Mouse (Mus musculus) midbrain, embryonic 10.5 days (tissue): Measurements from ENCODE around the gene Ifrd1. TPM values are rescaled to one million over a fixed set of nuclear protein-coding genes. Genes with fewer than 3 reads are reported as not detected.

Source experiments
- DNase-seq: peaks from one replicate; pipeline ENCODE4 v3.0.0-alpha.2; 2017; ENCODE audit warnings: low spot score
- H3K27ac ChIP-seq: fragments of 300-500 bp; sonication (generic); replicated peaks from 2 replicates; pipeline ENCODE4 v1.5.1; 2016; ENCODE audit warnings: mild to moderate bottlenecking
- H3K27me3 ChIP-seq: fragments of 300-500 bp; sonication (generic); 2 replicates; pipeline ENCODE4 v1.6.1; 2016; ENCODE audit warnings: low read depth, mild to moderate bottlenecking; ENCODE audit not compliant: poor library complexity, severe bottlenecking
- H3K36me3 ChIP-seq: fragments of 300-500 bp; sonication (generic); 2 replicates; pipeline ENCODE4 v1.6.1; 2016; ENCODE audit warnings: mild to moderate bottlenecking, moderate library complexity
- H3K4me1 ChIP-seq: fragments of 300-500 bp; sonication (generic); 2 replicates; pipeline ENCODE4 v1.6.1; 2016
- H3K4me3 ChIP-seq: fragments of 300-500 bp; sonication (generic); 2 replicates; pipeline ENCODE4 v1.5.1; 2016; ENCODE audit warnings: mild to moderate bottlenecking, moderate library complexity
- H3K9me3 ChIP-seq: fragments of 300-500 bp; sonication (generic); replicated peaks from 2 replicates; pipeline ENCODE4 v1.6.1; 2016; ENCODE audit warnings: mild to moderate bottlenecking
- WGBS: fragments of 180-500 bp; shearing (Covaris S2); methylation state at CpG from one replicate; pipeline ENCODE4 v1.1.7; 2016; 5-methylcytosine and 5-hydroxymethylcytosine counted together
- polyA plus RNA-seq: library from polyadenylated mRNA; unstranded; fragments of >200 nt; fragmentation: Nextera tagmentation; extraction: Ambion mirVana; gene quantifications from 2 replicates; pipeline ENCODE4 v1.2.1, GENCODE M21; 2016

Gene Ifrd1
- polyA plus RNA-seq, 1 experiment from 2014 or later, result 140 TPM

DNA sequence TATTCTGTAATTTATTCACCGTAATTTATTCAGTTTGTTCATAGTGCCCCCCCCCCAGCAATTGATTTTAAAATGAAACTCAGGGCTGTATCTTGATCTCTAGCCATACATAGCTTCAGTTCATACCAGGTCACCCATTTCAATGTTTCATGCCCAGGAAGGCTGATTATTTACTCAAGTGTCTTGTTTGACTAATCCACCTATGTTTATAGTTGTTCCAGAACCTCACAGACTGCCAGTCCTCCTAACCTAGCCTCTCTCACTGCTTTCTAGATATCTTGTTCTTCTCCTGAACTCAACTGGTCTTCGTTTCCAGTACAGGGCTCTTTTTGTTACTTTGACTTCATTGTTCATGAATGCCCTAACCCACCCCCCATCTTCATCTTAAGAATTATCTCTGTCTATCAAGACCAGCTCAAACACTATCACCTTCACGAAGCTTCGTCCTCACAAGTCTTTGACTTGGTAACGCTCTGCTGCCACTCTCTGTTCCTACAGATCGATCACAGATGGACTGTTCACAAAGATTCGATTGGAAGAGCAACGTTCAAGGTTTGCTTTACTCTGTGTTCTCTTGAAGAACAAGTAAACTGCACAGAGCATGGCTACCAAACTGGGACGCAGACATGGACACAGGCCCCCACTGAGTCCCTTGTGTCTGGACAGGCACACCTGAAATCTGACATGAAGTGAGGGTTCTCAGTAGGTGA, 24.0 kb downstream of the Ifrd1 start:
- Histone ChIP-seq H3K27me3 (no peaks in the 10 kb centered on the region), H3K4me1 (peaks cover 29% of the 10 kb centered on the region)

DNA sequence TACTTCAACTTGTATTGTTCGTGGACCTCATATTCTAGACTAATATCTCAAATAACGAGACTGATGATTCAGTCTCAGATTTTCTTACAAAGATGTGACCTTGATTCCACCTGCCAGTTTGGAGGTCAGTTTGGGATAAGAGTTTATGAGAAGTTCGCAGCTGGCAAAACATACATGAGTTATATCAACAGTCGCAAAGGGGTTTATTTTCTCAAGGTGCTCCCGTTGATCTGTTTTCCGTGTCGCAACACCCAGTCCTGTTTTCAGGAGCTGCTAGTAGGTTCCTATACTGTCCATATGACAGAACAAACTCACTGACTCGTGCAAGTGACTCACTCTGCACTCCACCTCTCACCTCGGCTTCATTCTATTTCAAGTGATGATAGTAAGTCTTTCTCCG, 24.6 kb downstream of the Ifrd1 start:
- Histone ChIP-seq H3K9me3 (no peaks in the 10 kb centered on the region), H3K4me3 (peak overlapping the region; percentile 97), H3K4me1 (peaks cover 33% of the 10 kb centered on the region), H3K27me3 (no peaks in the 10 kb centered on the region), H3K36me3 (no peaks in the 10 kb centered on the region), H3K27ac (peak overlapping the region; percentile 98)
- WGBS, result 64% methylated on average over 10 of the region's 10 CpGs
- no peak for DNase-seq

More for the DNA sequence above, 24.0 kb downstream of the Ifrd1 start:
- Histone ChIP-seq H3K9me3 (no peaks in the 10 kb centered on the region), H3K36me3 (no peaks in the 10 kb centered on the region), H3K4me3 (0 out of 2 replicates have a peak overlapping the region, but pooled peaks have one; percentile 97), H3K27ac (no peak overlapping the region)
- DNase-seq, result no peak
- WGBS, result 95% methylated on average over 9 of the region's 9 CpGs

DNA sequence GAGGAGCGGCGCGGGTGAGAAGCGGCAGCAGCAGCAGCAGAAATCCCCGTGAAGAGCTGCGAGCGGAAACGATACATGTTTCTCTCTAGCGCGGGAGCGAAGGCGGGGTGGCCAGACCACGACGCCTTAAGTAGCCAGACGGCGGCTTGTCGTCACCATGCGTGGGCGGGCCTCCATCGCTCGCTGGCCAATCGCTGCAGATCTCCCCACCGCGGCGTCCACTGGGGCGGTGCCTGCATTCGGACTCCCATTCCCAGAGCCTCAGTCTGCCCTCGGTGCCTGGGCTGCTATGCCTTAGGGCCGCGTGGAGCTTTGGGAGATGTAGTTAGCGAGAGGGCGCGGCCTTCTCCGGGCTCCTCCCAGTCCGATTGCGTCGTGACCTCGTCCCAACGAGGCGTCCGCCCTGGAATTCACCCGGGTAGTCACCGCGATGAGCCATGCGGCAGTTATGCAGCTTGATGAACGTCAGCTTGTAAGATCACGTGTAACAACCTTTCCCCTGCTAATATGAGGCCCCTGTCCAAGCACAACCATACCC, 25.2 kb downstream of the Ifrd1 start:
- Histone ChIP-seq H3K36me3 (peaks cover 1% of the 10 kb centered on the region), H3K9me3 (no peaks in the 10 kb centered on the region), H3K27me3 (no peaks in the 10 kb centered on the region), H3K4me1 (peaks cover 33% of the 10 kb centered on the region), H3K4me3 (peak overlapping the region; percentile 97), H3K27ac (peak overlapping the region; percentile 98)
- under 1% methylated on average over 47 of the region's 47 CpGs for WGBS
- DNase-seq, result peak; percentile 99

DNA sequence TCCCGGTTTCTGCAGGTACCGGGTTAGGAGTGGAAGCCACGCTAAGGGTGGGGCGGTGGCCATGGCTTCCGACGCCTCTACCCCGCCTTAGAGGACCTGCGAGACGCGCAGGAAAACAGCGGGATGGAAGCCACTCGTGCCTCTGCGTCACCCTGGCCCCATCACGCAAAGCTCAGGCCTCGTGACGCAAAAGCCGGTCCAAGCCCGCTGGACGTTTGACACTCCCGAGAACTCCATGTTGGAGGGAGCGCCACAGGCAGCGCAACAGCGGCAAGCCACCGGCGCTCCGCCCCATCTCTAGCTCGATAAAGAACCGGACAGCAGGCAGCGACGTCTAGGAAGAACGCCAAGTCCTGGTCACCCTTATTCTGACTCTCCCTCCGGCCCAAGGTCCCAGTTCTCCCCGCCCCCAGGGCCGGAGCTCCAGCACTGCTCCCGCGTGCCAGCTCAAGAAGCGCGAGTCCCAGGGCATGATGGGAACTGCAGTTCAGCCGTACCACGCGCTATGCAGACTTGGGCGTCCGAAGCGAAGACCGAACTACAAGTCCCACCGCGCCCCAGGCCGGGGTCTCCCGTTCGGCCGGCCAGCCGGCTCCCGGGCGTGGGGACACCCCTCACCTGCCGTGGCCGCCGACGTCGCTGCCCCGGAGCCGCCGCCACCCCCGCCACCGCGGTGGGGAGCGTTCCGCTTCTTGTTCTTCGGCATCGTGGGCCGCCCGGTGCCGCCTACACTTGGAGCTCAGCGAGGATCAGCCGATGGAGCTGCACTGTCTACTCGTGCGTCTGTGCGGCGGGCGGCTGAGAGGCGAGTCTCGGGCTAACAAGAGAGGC, 25.8 kb downstream of the Ifrd1 start:
- WGBS, result under 1% methylated on average over 81 of the region's 81 CpGs
- peak overlapping the region; percentile 97 for H3K4me3 ChIP-seq
- no peaks in the 10 kb centered on the region for H3K9me3 ChIP-seq
- H3K27me3 ChIP-seq, result no peaks in the 10 kb centered on the region
- DNase-seq, result peak; percentile 96
- peaks cover 33% of the 10 kb centered on the region for H3K4me1 ChIP-seq
- H3K36me3 ChIP-seq, result peaks cover 7% of the 10 kb centered on the region
- peak overlapping the region; percentile 98 for H3K27ac ChIP-seq

DNA sequence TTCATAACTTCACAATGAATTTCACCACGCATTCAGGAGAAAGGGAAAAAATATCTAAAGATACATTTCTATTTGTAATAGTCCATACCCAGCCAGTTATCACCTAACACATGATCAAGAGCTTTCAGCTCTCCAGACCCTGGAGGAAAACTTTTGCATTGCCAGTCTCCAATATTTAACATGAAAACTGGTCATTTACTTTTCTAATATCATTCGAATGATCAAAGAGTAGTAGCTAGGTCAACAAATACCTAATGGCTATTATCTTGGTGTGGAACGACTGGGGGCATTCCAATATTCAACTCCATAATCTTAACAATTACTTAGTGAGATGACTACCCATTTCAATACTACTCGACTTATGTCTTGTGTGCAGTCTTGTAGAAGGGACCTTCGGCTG, 26.7 kb downstream of the Ifrd1 start:
- Histone ChIP-seq H3K27ac (peak overlapping the region; percentile 98), H3K4me1 (peaks cover 33% of the 10 kb centered on the region), H3K9me3 (no peaks in the 10 kb centered on the region), H3K4me3 (peak overlapping the region; percentile 97), H3K27me3 (no peaks in the 10 kb centered on the region), H3K36me3 (peaks cover 15% of the 10 kb centered on the region)
- DNase-seq, result no peak
- 23% methylated on average over 5 of the region's 5 CpGs for WGBS

DNA sequence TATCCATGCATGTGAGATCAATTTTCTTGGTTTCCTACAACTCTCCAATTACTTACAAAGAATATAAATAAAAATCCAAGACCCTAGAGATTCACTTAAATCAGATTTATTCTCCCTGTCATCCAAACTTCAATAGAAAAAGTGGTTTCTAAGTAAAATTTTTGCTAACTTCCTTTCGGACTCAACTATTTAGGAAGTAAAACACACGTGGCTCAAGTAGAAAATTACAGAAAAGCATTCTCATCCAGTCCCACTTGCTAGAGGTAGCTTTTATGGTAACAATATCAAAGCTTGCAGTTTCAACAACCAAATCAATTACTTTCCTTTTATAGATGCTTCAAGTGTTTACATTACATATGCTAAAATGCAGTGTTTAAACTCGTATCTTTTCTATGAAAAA, 27.4 kb downstream of the Ifrd1 start:
- peaks cover 33% of the 10 kb centered on the region for H3K4me1 ChIP-seq
- peaks cover 22% of the 10 kb centered on the region for H3K36me3 ChIP-seq
- peak overlapping the region; percentile 97 for H3K4me3 ChIP-seq
- no peaks in the 10 kb centered on the region for H3K9me3 ChIP-seq
- no peaks in the 10 kb centered on the region for H3K27me3 ChIP-seq
- no peak overlapping the region for H3K27ac ChIP-seq
- 52% methylated on average over 3 of the region's 3 CpGs for WGBS
- no peak for DNase-seq

DNA sequence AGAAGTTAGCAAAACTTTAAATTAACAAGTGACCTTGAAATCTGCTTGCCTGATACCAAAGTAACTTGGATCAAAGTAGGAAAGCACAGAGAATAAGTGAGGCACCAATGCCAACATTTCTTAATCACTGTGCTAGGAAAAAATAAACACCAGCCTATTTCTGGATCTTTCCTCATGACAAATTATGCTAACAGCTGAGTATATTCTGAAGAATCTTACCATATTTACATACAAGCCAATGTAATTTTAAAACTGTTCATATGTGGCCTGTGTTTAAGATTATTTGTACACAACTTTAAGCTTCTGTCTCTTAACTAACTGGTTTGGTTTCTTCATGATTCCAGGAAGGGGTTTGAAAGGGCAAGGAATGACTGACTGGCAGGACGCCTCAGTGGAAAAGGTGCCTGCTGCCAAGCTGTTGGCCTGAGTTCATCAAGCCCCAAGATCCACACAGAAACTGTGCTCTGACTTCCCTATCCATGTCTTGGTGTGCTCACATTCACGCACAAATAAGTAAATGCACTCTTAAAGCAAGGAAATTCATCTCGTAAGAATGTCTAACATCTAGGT, 28.2 kb downstream of the Ifrd1 start:
- WGBS, result 80% methylated on average over 3 of the region's 3 CpGs
- no peak overlapping the region for H3K27ac ChIP-seq
- H3K9me3 ChIP-seq, result no peaks in the 10 kb centered on the region
- peaks cover 33% of the 10 kb centered on the region for H3K4me1 ChIP-seq
- H3K4me3 ChIP-seq, result peak overlapping the region; percentile 97
- DNase-seq, result no peak
- no peaks in the 10 kb centered on the region for H3K27me3 ChIP-seq
- peaks cover 30% of the 10 kb centered on the region for H3K36me3 ChIP-seq

DNA sequence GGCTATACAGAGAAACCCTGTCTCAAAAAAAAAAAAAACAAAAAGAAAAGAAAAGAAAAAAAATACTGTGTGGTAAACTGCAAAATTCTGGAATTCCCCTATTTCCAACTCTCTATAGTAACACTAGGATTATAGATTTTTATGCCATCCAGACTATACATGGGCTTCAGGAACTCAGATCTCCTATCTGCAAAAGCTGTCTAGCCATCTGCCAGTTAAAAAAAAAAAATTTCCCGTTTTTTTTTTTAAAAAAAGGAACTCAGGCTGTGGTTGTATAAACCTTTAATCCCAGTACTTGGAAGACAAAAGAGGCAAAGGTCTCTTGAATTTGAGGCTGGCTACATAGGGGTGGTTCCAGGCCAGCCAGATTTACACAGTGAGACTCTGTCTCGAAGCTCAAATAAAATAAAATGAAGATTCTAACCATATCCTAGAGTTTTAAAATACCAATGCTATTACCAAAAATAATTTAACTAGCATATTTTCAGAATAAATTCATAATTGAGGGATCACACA, 29.8 kb downstream of the Ifrd1 start:
- Histone ChIP-seq H3K27ac (no peak overlapping the region), H3K36me3 (peaks cover 46% of the 10 kb centered on the region), H3K4me1 (peaks cover 27% of the 10 kb centered on the region), H3K9me3 (no peaks in the 10 kb centered on the region), H3K27me3 (no peaks in the 10 kb centered on the region), H3K4me3 (no peak overlapping the region)
- no peak for DNase-seq
- 80% methylated on average over 2 of the region's 2 CpGs for WGBS

DNA sequence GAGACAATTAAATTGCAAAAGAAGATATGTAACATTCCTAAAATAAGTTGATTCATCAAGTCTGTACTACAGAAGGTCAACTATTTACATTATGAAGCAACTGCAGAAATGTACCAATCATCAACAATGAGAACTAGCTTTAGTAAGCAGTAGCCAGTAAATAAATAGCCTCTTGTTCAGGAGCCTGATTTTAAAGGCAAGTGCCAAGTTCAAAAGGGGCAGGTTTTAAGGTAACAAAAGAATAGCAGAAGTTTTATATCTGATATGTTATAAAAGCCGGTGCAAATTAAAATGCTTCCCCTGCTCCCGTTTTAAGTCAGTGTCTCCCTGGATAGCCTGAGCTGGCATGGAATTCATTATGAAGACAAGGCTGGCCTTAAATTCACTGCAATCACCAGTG, 30.5 kb downstream of the Ifrd1 start:
- Histone ChIP-seq H3K4me3 (no peak overlapping the region), H3K27ac (no peak overlapping the region), H3K9me3 (no peaks in the 10 kb centered on the region), H3K36me3 (peaks cover 53% of the 10 kb centered on the region), H3K4me1 (peaks cover 25% of the 10 kb centered on the region), H3K27me3 (no peaks in the 10 kb centered on the region)
- 89% methylated on average over 2 of the region's 2 CpGs for WGBS
- no peak for DNase-seq

DNA sequence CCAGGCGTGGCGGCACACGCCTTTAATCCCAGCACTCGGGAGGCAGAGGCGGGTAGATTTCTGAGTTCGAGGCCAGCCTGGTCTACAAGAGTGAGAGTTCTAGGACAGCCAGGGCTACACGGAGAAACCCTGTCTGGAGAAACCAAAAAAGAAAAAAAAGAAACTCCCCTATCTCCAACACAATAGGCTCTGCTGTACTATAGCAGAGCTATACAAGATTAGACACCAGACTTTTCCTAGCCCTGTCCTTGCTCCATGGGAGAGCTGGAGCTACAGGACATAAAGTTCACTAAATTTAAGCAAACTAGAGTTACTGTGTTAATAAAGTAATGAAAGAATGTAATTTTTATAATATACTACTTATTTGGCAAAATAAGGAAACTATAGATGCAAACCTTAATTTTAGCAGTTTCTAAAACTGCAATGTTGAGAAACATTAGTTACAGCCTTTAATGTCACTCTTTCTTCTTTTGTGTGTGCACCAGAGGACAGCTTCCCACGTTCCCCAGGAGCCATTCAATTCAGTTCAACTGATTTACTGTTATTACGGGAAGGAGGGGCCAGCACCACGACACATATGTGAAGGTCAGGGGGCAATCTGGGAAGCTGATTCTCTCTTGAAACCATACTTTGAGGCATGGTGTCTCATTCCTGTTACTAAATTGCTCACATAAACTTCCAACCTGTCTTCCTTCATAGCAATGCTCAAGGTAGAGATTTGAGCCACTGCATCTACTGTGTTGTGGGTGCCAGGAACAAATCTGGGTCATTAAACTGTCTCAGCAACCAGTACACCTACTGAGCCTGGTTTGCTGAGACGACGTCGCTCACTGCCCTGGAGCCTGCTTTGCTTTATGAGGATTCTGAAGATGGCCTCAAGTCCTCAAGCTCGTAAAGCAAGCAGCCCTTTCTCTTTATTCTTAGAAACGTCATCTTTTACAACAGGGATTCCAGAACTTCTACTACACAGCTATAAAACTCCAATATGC, 33.1 kb downstream of the Ifrd1 start:
- Histone ChIP-seq H3K36me3 (peaks cover 79% of the 10 kb centered on the region), H3K27ac (no peak overlapping the region), H3K9me3 (no peaks in the 10 kb centered on the region), H3K27me3 (no peaks in the 10 kb centered on the region), H3K4me3 (no peak overlapping the region), H3K4me1 (peaks cover 10% of the 10 kb centered on the region)
- 93% methylated on average over 15 of the region's 15 CpGs for WGBS
- DNase-seq, result no peak

DNA sequence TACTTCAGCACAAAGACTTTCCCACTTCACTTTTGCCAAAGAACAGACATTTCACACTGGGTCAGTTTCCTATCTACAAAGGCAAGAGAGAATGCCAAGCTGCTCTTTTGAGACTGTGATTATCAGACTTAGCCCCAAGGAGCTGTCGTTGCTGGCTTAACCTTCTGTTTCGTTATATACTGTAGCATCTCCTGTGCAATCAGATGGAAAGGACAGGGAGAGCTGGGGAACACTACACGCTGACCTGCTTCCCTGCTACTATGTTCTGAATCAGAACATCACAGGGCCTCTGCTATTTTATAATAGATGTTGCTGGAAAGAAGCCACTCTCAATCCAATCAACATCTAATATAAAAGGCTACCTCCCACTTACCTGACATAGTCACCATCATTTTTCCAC, 39.3 kb downstream of the Ifrd1 start:
- no peak for DNase-seq
- Histone ChIP-seq H3K36me3 (peaks cover 99% of the 10 kb centered on the region), H3K4me1 (no peaks in the 10 kb centered on the region), H3K27me3 (no peaks in the 10 kb centered on the region), H3K4me3 (no peak overlapping the region), H3K27ac (no peak overlapping the region), H3K9me3 (no peaks in the 10 kb centered on the region)
- 94% methylated on average over 3 of the region's 3 CpGs for WGBS

DNA sequence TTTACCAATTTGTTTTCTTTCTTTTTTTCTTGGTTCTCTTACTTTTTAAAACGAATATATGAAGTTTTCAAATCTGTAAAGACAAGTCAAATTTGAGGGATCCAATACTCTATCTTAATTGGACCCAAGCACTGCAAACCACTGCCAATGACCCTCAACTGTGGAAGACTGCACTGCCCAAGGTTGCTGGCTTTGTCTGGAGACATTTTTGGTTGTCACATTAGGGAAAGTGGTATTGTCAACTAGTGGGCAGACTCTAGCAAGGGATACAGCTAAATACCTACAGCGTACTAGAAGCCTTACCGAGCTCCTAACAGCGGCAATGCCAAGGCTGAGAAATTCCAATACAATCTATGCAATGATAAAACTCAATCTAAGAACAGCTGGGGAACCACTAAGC, 40.4 kb downstream of the Ifrd1 start:
- Histone ChIP-seq H3K4me1 (no peaks in the 10 kb centered on the region), H3K9me3 (no peaks in the 10 kb centered on the region), H3K27me3 (no peaks in the 10 kb centered on the region), H3K4me3 (no peak overlapping the region), H3K27ac (no peak overlapping the region), H3K36me3 (peaks cover 99% of the 10 kb centered on the region)
- WGBS, result 97% methylated on average over 4 of the region's 4 CpGs
- no peak for DNase-seq
